Mouse (Mus musculus) hindbrain, embryonic 11.5 days (tissue): ENCODE data around the gene Cd3g. TPM values are rescaled to one million over a fixed set of nuclear protein-coding genes. Genes with fewer than 3 reads are reported as not detected.

Experiments
- ATAC-seq: fragments of 200-750 bp; cut with Nextera tagmentation; 2 replicates; pipeline ENCODE4 v1.8.0; 2017; ENCODE audit warnings: mild to moderate bottlenecking, moderate TSS enrichment, moderate library complexity; ENCODE audit not compliant: low FRiP score
- DNase-seq: peaks from one replicate; pipeline ENCODE4 v3.0.0-alpha.2; 2015; ENCODE audit warnings: low spot score
- H3K27ac ChIP-seq: fragments of 300-500 bp; sonication (generic); 2 replicates; pipeline ENCODE4 v1.5.1; 2014; ENCODE audit warnings: mild to moderate bottlenecking, low read depth, low read length
- H3K27me3 ChIP-seq: fragments of 300-500 bp; sonication (generic); 2 replicates; pipeline ENCODE4 v1.6.1; 2014; ENCODE audit warnings: mild to moderate bottlenecking, low read length, moderate library complexity, mixed read lengths; ENCODE audit not compliant: control insufficient read depth, insufficient read depth
- H3K36me3 ChIP-seq: fragments of 300-500 bp; sonication (generic); 2 replicates; pipeline ENCODE4 v1.6.1; 2014; ENCODE audit warnings: mild to moderate bottlenecking, low read length, moderate library complexity, mixed read lengths; ENCODE audit not compliant: control insufficient read depth, insufficient read depth
- H3K4me1 ChIP-seq: fragments of 300-500 bp; sonication (generic); replicated peaks from 2 replicates; pipeline ENCODE4 v1.6.1; 2014; ENCODE audit warnings: low read length, mixed read lengths; ENCODE audit not compliant: control insufficient read depth, insufficient read depth
- H3K4me2 ChIP-seq: fragments of 300-500 bp; sonication (generic); replicated peaks from 2 replicates; pipeline ENCODE4 v1.6.1; 2014; ENCODE audit warnings: mild to moderate bottlenecking, low read depth, low read length
- H3K4me3 ChIP-seq: fragments of 300-500 bp; sonication (generic); 2 replicates; pipeline ENCODE4 v1.5.1; 2014; ENCODE audit warnings: low read depth, low read length
- H3K9ac ChIP-seq: fragments of 300-500 bp; sonication (generic); 2 replicates; pipeline ENCODE4 v1.6.1; 2014; ENCODE audit warnings: low read depth, low read length
- H3K9me3 ChIP-seq: fragments of 300-500 bp; sonication (generic); 2 replicates; pipeline ENCODE4 v1.6.1; 2016; ENCODE audit warnings: low read length; ENCODE audit not compliant: control insufficient read depth
- WGBS: fragments of 180-500 bp; shearing (Covaris S2); extraction: QIAGEN DNeasy Blood & Tissue Kit; methylation state at CpG from one replicate; pipeline ENCODE4 v1.1.7; 2014; 5-methylcytosine and 5-hydroxymethylcytosine counted together
- polyA plus RNA-seq: library from polyadenylated mRNA; unstranded; fragments of >200 nt; fragmentation: Nextera tagmentation; extraction: Ambion mirVana; gene quantifications from 2 replicates; pipeline ENCODE4 v1.2.1, GENCODE M21; 2014

Gene Cd3g
- polyA plus RNA-seq, 1 experiment from 2014 or later, result not detected

DNA sequence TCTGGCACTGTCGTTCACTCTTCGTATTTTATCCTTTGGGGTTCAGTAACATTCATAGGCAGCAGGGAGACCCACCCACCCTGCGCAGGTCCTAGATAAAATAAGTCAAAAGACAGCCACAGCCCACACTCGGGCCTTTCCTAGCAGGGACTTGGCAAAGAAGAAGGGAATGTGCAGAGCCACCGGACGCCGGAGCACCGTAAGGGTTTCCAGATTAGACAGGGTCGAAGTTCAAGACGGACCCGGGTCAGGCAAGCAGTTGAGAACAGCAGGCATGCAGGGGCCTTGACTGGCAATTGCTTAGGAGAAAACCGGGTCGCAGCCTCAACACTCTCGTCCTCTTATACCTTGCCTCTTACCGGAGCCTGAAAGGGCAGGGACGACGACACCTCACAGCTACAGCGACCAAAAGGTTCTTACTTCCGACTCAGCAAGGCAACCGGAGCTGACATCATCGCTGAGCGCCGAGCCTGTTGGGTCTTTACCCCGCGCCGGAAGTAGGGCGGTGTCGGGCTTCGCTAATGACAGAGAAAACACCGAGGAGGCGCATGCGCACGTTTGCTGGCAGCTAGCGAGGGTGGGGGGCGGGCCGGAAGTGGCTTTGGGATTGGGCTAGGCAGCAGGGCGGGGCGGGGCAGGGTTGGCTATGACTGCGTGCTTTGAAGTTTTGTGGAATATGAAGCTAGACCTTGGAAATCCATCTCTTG, 15.0 kb downstream of the Cd3g start, which contains the start of gene Ube4a:
Gene Ube4a, minus strand, starts transcription at position 475 of the 707 bp plus-strand sequence.
- Histone ChIP-seq H3K9ac (peak within 1 kb of the TSS; percentile 72), H3K27me3 (no peaks in the 10 kb centered on the region), H3K27ac (no peak within 1 kb of the TSS; the same call in 1 of the 2 replicates), H3K4me3 (peak within 1 kb of the TSS; percentile 88), H3K36me3 (no peaks in the 10 kb centered on the region), H3K9me3 (no peaks in the 10 kb centered on the region), H3K4me1 (no peaks in the 10 kb centered on the region; the same call in 1 of the 2 replicates), H3K4me2 (peak within 1 kb of the TSS; percentile 88)
- WGBS, result under 1% methylated on average over 37 of the region's 39 CpGs
- DNase-seq (peak; percentile 100), ATAC-seq (peak; percentile 95)

DNA sequence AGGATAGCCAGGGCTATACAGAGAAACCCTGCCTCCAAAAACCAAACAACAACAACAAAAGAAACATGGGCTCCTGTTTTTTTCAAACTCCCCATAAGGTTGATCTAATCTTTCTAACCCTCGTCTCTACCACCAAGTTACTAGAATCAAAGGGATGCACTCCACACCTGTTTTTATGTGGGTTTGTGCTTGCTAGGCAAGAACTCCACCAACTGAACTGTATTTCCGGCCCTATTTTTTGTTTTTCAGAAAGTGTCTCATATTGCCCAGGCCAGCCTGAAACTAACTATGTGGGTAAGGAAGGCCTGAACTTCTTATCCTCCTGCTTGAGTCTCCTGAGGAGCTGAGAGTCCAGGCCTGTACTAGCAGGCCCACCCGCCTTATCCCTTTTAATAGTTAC, 25.8 kb downstream of the Cd3g start:
- H3K4me2 ChIP-seq, result no peak overlapping the region
- H3K27ac ChIP-seq, result no peak overlapping the region
- H3K9me3 ChIP-seq, result no peaks in the 10 kb centered on the region
- ATAC-seq, result no peak
- H3K9ac ChIP-seq, result no peak overlapping the region
- H3K27me3 ChIP-seq, result no peaks in the 10 kb centered on the region
- DNase-seq, result no peak
- no peak overlapping the region for H3K4me3 ChIP-seq
- H3K4me1 ChIP-seq, result no peaks in the 10 kb centered on the region
- 0 out of 2 replicates have a peak, but pooled peaks cover 5% of the 10 kb centered on the region for H3K36me3 ChIP-seq
- WGBS, result 89% methylated on average over 3 of the region's 3 CpGs

GRCm38 (mm10) chr9:44947836-44948235, 32.4 kb downstream of the Cd3g start:
- Histone ChIP-seq H3K27ac (no peak overlapping the region), H3K4me1 (no peaks in the 10 kb centered on the region), H3K36me3 (0 out of 2 replicates have a peak, but pooled peaks cover 9% of the 10 kb centered on the region), H3K9me3 (no peaks in the 10 kb centered on the region), H3K27me3 (no peaks in the 10 kb centered on the region), H3K4me3 (no peak overlapping the region), H3K4me2 (no peak overlapping the region), H3K9ac (no peak overlapping the region)
- DNase-seq (no peak), ATAC-seq (no peak)
- 93% methylated on average over 5 of the region's 5 CpGs for WGBS

DNA sequence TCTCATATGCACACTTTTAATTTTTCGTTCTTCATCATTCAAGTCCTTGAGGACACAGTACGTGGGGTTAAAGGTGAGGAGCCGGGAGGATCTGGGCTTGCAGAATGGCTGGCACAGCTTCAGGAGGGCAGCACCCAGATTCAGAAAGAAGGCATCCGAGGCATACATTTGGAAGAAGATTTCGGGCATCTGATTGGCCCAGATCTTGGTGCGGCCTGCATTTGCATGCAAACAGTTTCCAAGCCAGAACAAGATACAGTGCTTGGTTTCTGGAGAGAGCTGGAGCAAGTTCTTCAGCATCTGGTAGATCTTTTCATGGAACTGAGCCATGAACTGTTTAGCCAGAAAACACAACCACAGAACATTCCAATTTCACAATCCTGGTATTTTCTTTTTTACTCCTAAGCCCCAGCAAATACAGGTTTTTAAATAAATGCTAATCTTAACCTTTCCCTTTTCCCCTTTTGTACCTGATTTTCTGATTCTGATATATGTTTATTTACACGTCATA, 34.0 kb downstream of the Cd3g start:
- no peaks in the 10 kb centered on the region for H3K27me3 ChIP-seq
- WGBS, result 93% methylated on average over 7 of the region's 7 CpGs

DNA sequence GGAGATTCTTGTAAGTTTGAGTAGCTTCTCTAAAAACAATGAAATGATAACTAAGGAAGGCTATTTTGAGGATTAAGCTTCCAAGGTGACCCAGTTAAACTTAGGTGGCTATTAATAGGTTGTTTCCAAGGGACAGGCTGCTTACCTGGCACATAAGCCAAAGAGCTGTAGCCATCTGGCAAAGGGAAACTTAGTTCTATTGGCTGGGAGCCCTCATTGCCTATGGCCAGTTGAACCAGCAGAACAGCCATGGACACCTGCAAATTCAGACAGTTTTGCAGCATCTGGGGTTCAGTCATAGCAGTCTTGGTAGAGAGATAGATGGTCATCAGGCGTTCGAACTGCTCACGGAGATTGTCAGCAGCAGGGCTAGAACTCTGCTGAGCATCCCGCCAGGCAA, 37.8 kb downstream of the Cd3g start:
- Histone ChIP-seq H3K4me1 (no peaks in the 10 kb centered on the region), H3K27me3 (no peaks in the 10 kb centered on the region), H3K4me2 (no peak overlapping the region), H3K36me3 (0 out of 2 replicates have a peak, but pooled peaks cover 3% of the 10 kb centered on the region), H3K27ac (no peak overlapping the region), H3K9ac (no peak overlapping the region), H3K9me3 (no peaks in the 10 kb centered on the region), H3K4me3 (no peak overlapping the region)
- ATAC-seq (no peak), DNase-seq (no peak)
- 92% methylated on average over 4 of the region's 4 CpGs for WGBS

More for the DNA sequence above, 34.0 kb downstream of the Cd3g start:
- no peak overlapping the region for H3K4me3 ChIP-seq
- H3K4me2 ChIP-seq, result no peak overlapping the region
- no peak overlapping the region for H3K9ac ChIP-seq
- DNase-seq (no peak), ATAC-seq (no peak)
- no peaks in the 10 kb centered on the region for H3K9me3 ChIP-seq
- H3K27ac ChIP-seq, result no peak overlapping the region
- no peaks in the 10 kb centered on the region for H3K4me1 ChIP-seq
- H3K36me3 ChIP-seq, result 0 out of 2 replicates have a peak, but pooled peaks cover 4% of the 10 kb centered on the region

DNA sequence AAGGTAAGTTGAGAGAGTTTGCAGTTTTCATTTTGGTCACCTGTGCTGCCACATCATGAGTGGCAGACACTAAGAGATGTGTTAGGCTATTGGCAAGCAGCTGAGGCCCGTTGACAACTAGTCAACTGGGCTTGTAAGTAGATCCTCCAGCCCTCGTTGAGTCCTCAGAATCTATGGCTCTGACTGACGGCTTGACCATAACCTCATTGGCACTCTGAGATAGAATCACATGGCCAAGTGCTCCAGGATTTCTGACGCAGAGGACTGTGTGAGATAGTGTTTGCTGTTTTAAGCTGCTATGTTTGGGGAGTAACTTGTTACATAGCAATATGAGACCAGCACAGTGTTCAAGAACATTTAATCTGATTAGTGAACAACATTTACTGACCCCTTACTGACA, 38.5 kb downstream of the Cd3g start:
- Histone ChIP-seq H3K4me3 (no peak overlapping the region), H3K9me3 (no peaks in the 10 kb centered on the region), H3K27me3 (no peaks in the 10 kb centered on the region), H3K9ac (no peak overlapping the region), H3K27ac (no peak overlapping the region), H3K36me3 (no peaks in the 10 kb centered on the region), H3K4me2 (no peak overlapping the region), H3K4me1 (no peaks in the 10 kb centered on the region)
- ATAC-seq (no peak), DNase-seq (no peak)
- 91% methylated on average over 4 of the region's 4 CpGs for WGBS

DNA sequence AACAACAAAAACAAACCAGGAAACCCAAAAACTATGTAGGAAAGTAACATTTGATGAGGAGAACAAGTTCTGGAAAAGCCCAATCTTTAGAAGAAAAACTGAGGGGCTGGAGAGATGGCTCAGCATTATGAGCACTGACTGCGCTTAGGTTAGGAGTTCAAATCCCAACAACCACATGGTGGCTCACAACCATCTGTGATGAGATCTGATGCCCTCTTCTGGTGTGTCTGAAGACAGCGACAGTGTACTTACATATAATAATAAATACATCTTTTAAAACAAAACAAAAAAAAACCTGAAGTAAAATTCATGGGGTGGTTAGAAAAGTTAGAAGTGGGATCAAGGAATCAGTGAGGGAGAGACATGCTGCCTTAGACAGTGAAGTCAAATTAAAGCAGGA, 58.7 kb downstream of the Cd3g start:
- Histone ChIP-seq H3K9me3 (no peaks in the 10 kb centered on the region), H3K36me3 (no peaks in the 10 kb centered on the region), H3K9ac (no peak overlapping the region; the same call in 1 of the 2 replicates), H3K4me3 (peak overlapping the region; percentile 99), H3K27ac (no peak overlapping the region), H3K4me1 (no peaks in the 10 kb centered on the region), H3K27me3 (no peaks in the 10 kb centered on the region), H3K4me2 (peak overlapping the region; percentile 52)
- DNase-seq (no peak), ATAC-seq (no peak)
- 71% methylated on average over 2 of the region's 2 CpGs for WGBS

DNA sequence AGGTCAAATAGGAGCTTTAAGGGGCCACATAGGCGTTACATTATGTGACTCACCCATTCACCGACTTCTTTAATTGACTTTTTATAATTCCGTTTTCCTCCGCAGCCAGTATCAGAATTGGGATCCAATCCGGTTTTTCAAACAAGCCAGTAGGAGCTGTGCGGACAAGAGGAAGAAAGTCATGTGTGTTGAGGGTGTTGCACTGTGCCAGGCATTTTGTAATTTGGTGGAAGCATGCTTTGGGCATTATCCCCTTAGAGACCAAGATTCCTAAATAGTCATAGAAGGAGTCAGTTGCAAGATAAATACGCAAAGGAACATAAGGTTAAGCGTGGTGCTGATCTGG, 59.1 kb downstream of the Cd3g start:
- Histone ChIP-seq H3K36me3 (no peaks in the 10 kb centered on the region), H3K4me3 (peak overlapping the region; percentile 99), H3K4me2 (peak overlapping the region; percentile 52), H3K27ac (peak overlapping the region; percentile 82), H3K4me1 (no peaks in the 10 kb centered on the region), H3K27me3 (no peaks in the 10 kb centered on the region), H3K9me3 (no peaks in the 10 kb centered on the region), H3K9ac (peak overlapping the region; percentile 91)
- DNase-seq (no peak), ATAC-seq (peak; percentile 78)
- under 1% methylated on average over 8 of the region's 8 CpGs for WGBS
